Mouse (Mus musculus) heart, embryonic 12.5 days (tissue): ENCODE measurements around the gene Peg10. TPM values are rescaled to one million over a fixed set of nuclear protein-coding genes. Genes with fewer than 3 reads are reported as not detected.

Experiments used
- polyA plus RNA-seq: library from polyadenylated mRNA; unstranded; fragments of >200 nt; fragmentation: Nextera tagmentation; extraction: Ambion mirVana; gene quantifications from 2 replicates; pipeline ENCODE4 v1.2.1, GENCODE M21; 2016

Gene Peg10
- polyA plus RNA-seq, 1 experiment from 2014 or later, result 4.2 TPM

Other genes with a start within 250 kb of the Peg10 start
- 230 and 232 TPM in 2 replicates for gene Col1a2, start 242.5 kb upstream of the Peg10 start, polyA plus RNA-seq
- 40.0 and 41.8 TPM in 2 replicates for gene Casd1, start 146.5 kb upstream of the Peg10 start, polyA plus RNA-seq
- 60.6 and 62.2 TPM in 2 replicates for gene Sgce, start 99 bp upstream of the Peg10 start, polyA plus RNA-seq
- gene Ppp1r9a, start 155.6 kb downstream of the Peg10 start, polyA plus RNA-seq, result 17.4 and 19.0 TPM in 2 replicates